Mouse (Mus musculus) megakaryocyte, embryonic 14.5 days (primary cell): ENCODE measurements around the gene Nell2.

ENCODE experiments used
- FLI1 ChIP-seq: IDR thresholded peaks from 2 replicates; pipeline ENCODE4 v1.6.1; 2012; ENCODE audit warnings: low read length, inconsistent platforms, mixed read lengths
- GATA1 ChIP-seq: IDR thresholded peaks from 3 replicates; pipeline ENCODE4 v1.6.1; 2012; ENCODE audit warnings: mixed read lengths, low read length, inconsistent platforms, borderline replicate concordance

GRCm38 (mm10) chr15:95380859-95381258 is 147.5 kb downstream of the Nell2 start:
- no peak for TF ChIP-seq GATA1
- TF ChIP-seq FLI1: no peak
